Mouse (Mus musculus) CH12.LX (cell line): ENCODE results near the gene Gm20388. TPM values are rescaled to one million over a fixed set of nuclear protein-coding genes. Genes with fewer than 3 reads are reported as not detected.
A peak's percentile ranks its signal among the peaks of the same experiment; 100 is the strongest.

Experiments used
- DNase-seq: peaks from one replicate; pipeline ENCODE4 v3.0.0-alpha.2; 2013; ENCODE audit errors: extremely low read depth
- H3K27ac ChIP-seq: 2 replicates; pipeline ENCODE4 v1.5.1; 2012; ENCODE audit warnings: low read depth, mild to moderate bottlenecking, control low read depth, moderate library complexity; ENCODE audit not compliant: insufficient read depth
- H3K27me3 ChIP-seq: replicated peaks from 2 replicates; pipeline ENCODE3; 2012; ENCODE audit warnings: inconsistent platforms
- H3K36me3 ChIP-seq, 2 experiments: replicated peaks in 1 of 2; 2 replicates each; pipeline versions ENCODE3 to v1.6.1; 2012; ENCODE audit warnings: inconsistent platforms in 1 of 2, low read length in 1 of 2, mild to moderate bottlenecking in 1 of 2, mixed read lengths in 1 of 2, moderate library complexity in 1 of 2; ENCODE audit not compliant: control insufficient read depth in 1 of 2, insufficient read depth in 1 of 2
- H3K4me1 ChIP-seq, 2 experiments: 2 replicates each; pipeline ENCODE4 v1.6.1; 2012; ENCODE audit warnings: inconsistent platforms in 1 of 2, moderate library complexity in 1 of 2; ENCODE audit not compliant: insufficient read depth in 2 of 2, control insufficient read depth in 1 of 2
- H3K4me2 ChIP-seq: 2 replicates; pipeline ENCODE4 v1.6.1; 2012; ENCODE audit warnings: low read depth, mild to moderate bottlenecking, control low read depth; ENCODE audit not compliant: poor library complexity, insufficient read depth, severe bottlenecking
- H3K4me3 ChIP-seq, 3 experiments: fragments of 150-350 bp in 1 of 3; sonication (generic) in 1 of 3; replicated peaks in 1 of 3; 2 replicates each; pipeline versions ENCODE3 to v1.5.1; 2011 to 2012; ENCODE audit warnings: low read depth in 2 of 3, low read length in 2 of 3, mild to moderate bottlenecking in 2 of 3, moderate library complexity in 2 of 3, control low read depth in 1 of 3, improper control_type of control experiment in 1 of 3, inconsistent platforms in 1 of 3, mixed read lengths in 1 of 3; ENCODE audit not compliant: poor library complexity in 1 of 3
- H3K79me2 ChIP-seq: replicated peaks from 2 replicates; pipeline ENCODE4 v1.6.1; 2012; ENCODE audit warnings: mild to moderate bottlenecking, moderate library complexity; ENCODE audit not compliant: control insufficient read depth, poor library complexity, insufficient read depth, severe bottlenecking; ENCODE audit errors: extremely low read depth
- H3K9ac ChIP-seq: 2 replicates; pipeline ENCODE4 v1.6.1; 2012; ENCODE audit warnings: low read depth, mild to moderate bottlenecking, control low read depth, moderate library complexity; ENCODE audit not compliant: insufficient read depth
- H3K9me3 ChIP-seq: replicated peaks from 2 replicates; pipeline ENCODE3; 2012; ENCODE audit warnings: low read length, inconsistent platforms, mixed read lengths
- BHLHE40 ChIP-seq: IDR thresholded peaks from 2 replicates; pipeline ENCODE4 v1.6.1; 2011; ENCODE audit warnings: mild to moderate bottlenecking, low read depth, low read length, improper control_type of control experiment
- CHD2 ChIP-seq: IDR thresholded peaks from 2 replicates; pipeline ENCODE4 v1.6.1; 2011; ENCODE audit warnings: low read length, improper control_type of control experiment
- E2F4 ChIP-seq: IDR thresholded peaks from 2 replicates; pipeline ENCODE4 v1.6.1; 2011; ENCODE audit warnings: low read depth, low read length, improper control_type of control experiment; ENCODE audit not compliant: insufficient replicate concordance
- EP300 ChIP-seq: IDR thresholded peaks from 2 replicates; pipeline ENCODE4 v1.6.1; 2011; ENCODE audit warnings: low read length, improper control_type of control experiment
- ETS1 ChIP-seq: conservative IDR thresholded peaks from 2 replicates; pipeline ENCODE4 v1.6.1; 2012; ENCODE audit warnings: low read depth, mild to moderate bottlenecking, inconsistent platforms, low read length, improper control_type of control experiment, moderate library complexity
- GABPA ChIP-seq: IDR thresholded peaks from 2 replicates; pipeline ENCODE4 v1.6.1; 2012; ENCODE audit warnings: low read depth, low read length, improper control_type of control experiment, inconsistent platforms; ENCODE audit not compliant: insufficient replicate concordance
- HCFC1 ChIP-seq: IDR thresholded peaks from 2 replicates; pipeline ENCODE4 v1.6.1; 2012; ENCODE audit warnings: low read depth, mild to moderate bottlenecking, inconsistent platforms, low read length, improper control_type of control experiment
- IRF4 ChIP-seq: IDR thresholded peaks from 2 replicates; pipeline ENCODE4 v1.6.1; 2014; ENCODE audit warnings: low read depth, mild to moderate bottlenecking, inconsistent platforms, low read length, improper control_type of control experiment
- JUN ChIP-seq: IDR thresholded peaks from 2 replicates; pipeline ENCODE4 v1.6.1; 2011; ENCODE audit warnings: low read depth, mild to moderate bottlenecking, low read length, improper control_type of control experiment, moderate library complexity; ENCODE audit not compliant: insufficient read depth
- JUND ChIP-seq: conservative IDR thresholded peaks from 2 replicates; pipeline ENCODE4 v1.6.1; 2011; ENCODE audit warnings: low read depth, low read length, improper control_type of control experiment
- KAT2A ChIP-seq: IDR thresholded peaks from 2 replicates; pipeline ENCODE4 v1.6.1; 2012; ENCODE audit warnings: low read length, improper control_type of control experiment, inconsistent platforms; ENCODE audit not compliant: insufficient replicate concordance
- MAFK ChIP-seq: IDR thresholded peaks from 2 replicates; pipeline ENCODE4 v1.6.1; 2011; ENCODE audit warnings: low read length, improper control_type of control experiment; ENCODE audit not compliant: insufficient replicate concordance
- MAX ChIP-seq: IDR thresholded peaks from 2 replicates; pipeline ENCODE4 v1.6.1; 2011; ENCODE audit warnings: low read length, improper control_type of control experiment
- MAZ ChIP-seq: IDR thresholded peaks from 2 replicates; pipeline ENCODE4 v1.6.1; 2012; ENCODE audit warnings: low read depth, mild to moderate bottlenecking, inconsistent platforms, low read length, improper control_type of control experiment, moderate library complexity
- MEF2A ChIP-seq: IDR thresholded peaks from 2 replicates; pipeline ENCODE4 v1.6.1; 2014; ENCODE audit warnings: low read depth, mild to moderate bottlenecking, inconsistent platforms, low read length, improper control_type of control experiment, borderline replicate concordance
- MXI1 ChIP-seq: IDR thresholded peaks from 2 replicates; pipeline ENCODE4 v1.6.1; 2011; ENCODE audit warnings: mild to moderate bottlenecking, low read depth, low read length, improper control_type of control experiment
- MYC ChIP-seq: IDR thresholded peaks from 2 replicates; pipeline ENCODE4 v1.6.1; 2011; ENCODE audit warnings: low read depth, mild to moderate bottlenecking, improper control_type of control experiment, low read length
- NRF1 ChIP-seq: IDR thresholded peaks from 2 replicates; pipeline ENCODE4 v1.6.1; 2014; ENCODE audit warnings: low read depth, mild to moderate bottlenecking, inconsistent platforms, low read length, improper control_type of control experiment, moderate library complexity
- PAX5 ChIP-seq: IDR thresholded peaks from 2 replicates; pipeline ENCODE4 v1.6.1; 2012; ENCODE audit warnings: low read length, inconsistent platforms, mixed read lengths
- POLR2AphosphoS2 ChIP-seq: IDR thresholded peaks from 2 replicates; pipeline ENCODE4 v1.6.1; 2011; ENCODE audit warnings: low read depth, low read length, improper control_type of control experiment
- RCOR1 ChIP-seq: conservative IDR thresholded peaks from 2 replicates; pipeline ENCODE4 v1.6.1; 2012; ENCODE audit warnings: low read depth, mild to moderate bottlenecking, inconsistent platforms, low read length, improper control_type of control experiment
- SIN3A ChIP-seq: IDR thresholded peaks from 2 replicates; pipeline ENCODE4 v1.6.1; 2012; ENCODE audit warnings: low read length, improper control_type of control experiment, inconsistent platforms
- SMC3 ChIP-seq: IDR thresholded peaks from 2 replicates; pipeline ENCODE4 v1.6.1; 2011; ENCODE audit warnings: low read depth, low read length, improper control_type of control experiment
- USF1 ChIP-seq: IDR thresholded peaks from 2 replicates; pipeline ENCODE4 v1.6.1; 2014; ENCODE audit warnings: low read depth, mild to moderate bottlenecking, inconsistent platforms, low read length, improper control_type of control experiment
- USF2 ChIP-seq: conservative IDR thresholded peaks from 2 replicates; pipeline ENCODE4 v1.6.1; 2011; ENCODE audit warnings: low read depth, low read length, improper control_type of control experiment
- ZC3H11A ChIP-seq: IDR thresholded peaks from 2 replicates; pipeline ENCODE4 v1.6.1; 2012; ENCODE audit warnings: low read depth, mild to moderate bottlenecking, inconsistent platforms, low read length, improper control_type of control experiment
- ZKSCAN1 ChIP-seq: IDR thresholded peaks from 2 replicates; pipeline ENCODE4 v1.6.1; 2012; ENCODE audit warnings: low read depth, inconsistent platforms, low read length, improper control_type of control experiment, borderline replicate concordance
- ZMIZ1 ChIP-seq: IDR thresholded peaks from 2 replicates; pipeline ENCODE4 v1.6.1; 2012; ENCODE audit warnings: low read depth, mild to moderate bottlenecking, inconsistent platforms, low read length, improper control_type of control experiment
- ZNF384 ChIP-seq: IDR thresholded peaks from 2 replicates; pipeline ENCODE4 v1.6.1; 2012; ENCODE audit warnings: low read depth, low read length, improper control_type of control experiment, inconsistent platforms
- dilution Hi-C: fragments of 300-500 bp; cut with MboI; formaldehyde crosslinking; loops from 2 replicates; pipeline ENCODE4 v1.14.3; 2020; ENCODE audit warnings: low sequenced_read_pairs; ENCODE audit not compliant: extremely low pct_unique_long_range_greater_than_20kb, extremely low pct_ligation_motif_present
- in situ Hi-C: fragments of 300-500 bp; cut with MboI; formaldehyde crosslinking; loops from 3 replicates; pipeline ENCODE4 v1.14.3; 2019; ENCODE audit warnings: low sequenced_read_pairs, low pct_ligation_motif_present, low pct_unique_long_range_greater_than_20kb, mixed read lengths
- polyA plus RNA-seq: library from polyadenylated mRNA; unstranded; fragments of >175 nt; gene quantifications from 2 replicates; pipeline ENCODE4 v1.2.1, GENCODE M21; 2012; ENCODE audit warnings: low read depth; ENCODE audit not compliant: insufficient read length
- total RNA-seq, 2 experiments: library from RNA; depleted of rRNA; stranded (reverse); fragments of 300-350 nt in 1 of 2; fragments of >200 nt in 1 of 2; gene quantifications; 2 replicates each; pipeline ENCODE4 v1.2.3; 2012 to 2014

Gm20388 gene
- total and polyA plus RNA-seq, 3 experiments: 14.8 to 26.3 (median 22.2) TPM

DNA sequence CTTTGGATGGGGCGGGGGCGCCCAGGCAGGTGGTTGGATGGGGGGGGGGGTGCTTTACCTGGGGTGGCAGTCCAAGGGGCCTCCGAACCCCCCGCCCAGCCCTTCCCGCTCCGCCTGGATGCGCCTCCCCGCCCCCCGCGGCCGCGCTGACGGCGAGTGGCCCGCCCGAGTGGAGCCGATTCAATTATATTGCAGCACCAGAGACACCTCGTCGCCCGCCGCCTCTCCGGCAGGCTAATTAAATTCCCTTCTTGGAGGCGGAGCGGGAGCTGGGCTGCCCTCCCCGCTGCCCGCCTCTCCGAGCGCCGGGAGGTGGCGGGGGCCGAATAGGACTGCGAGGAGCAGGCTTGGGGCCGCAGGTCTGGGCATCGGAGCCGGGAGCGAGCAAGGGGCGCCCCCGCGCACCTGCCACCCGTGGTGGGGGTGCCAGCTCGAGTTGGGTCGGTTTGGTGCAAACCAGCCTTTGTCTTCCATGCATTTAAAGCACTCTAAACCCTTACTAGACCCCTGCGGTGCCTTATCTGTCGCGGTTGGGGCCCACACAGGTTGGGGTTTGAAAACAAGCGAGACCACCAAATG lies 627.3 kb downstream of the Gm20388 start:
- in situ Hi-C loops: loop anchor here (5.0 to 10.0 kb wide), 2 partner anchors 131 to 213 kb away; no protein-coding TSS in a partner anchor

GRCm38 (mm10) chr8:120538397-120539240 lies 628.0 kb downstream of the Gm20388 start:
- in situ Hi-C loops: loop anchor here (5.0 to 10.0 kb wide), 2 partner anchors 131 to 214 kb away; no protein-coding TSS in a partner anchor
- DNase-seq: peak; percentile 73
- Histone ChIP-seq H3K79me2 (peaks cover 72% of the 10 kb centered on the region), H3K4me2 (peak overlapping the region; percentile 83), H3K27me3 (peaks cover 14% of the 10 kb centered on the region), H3K27ac (peak overlapping the region; percentile 75), H3K4me3 (peak overlapping the region; percentile 57 to 64 (median 64)), H3K9me3 (no peaks in the 10 kb centered on the region), H3K36me3 (peaks cover 0 to 7% of the 10 kb centered on the region in 2 experiments), H3K9ac (peak overlapping the region; percentile 54; the same call in 1 of the 2 replicates), H3K4me1 (peaks cover 41 to 80% of the 10 kb centered on the region in 2 experiments)
- dilution Hi-C loops: no loop called here
- TF ChIP-seq ZNF384: no peak
- TF ChIP-seq ETS1: peak; percentile 76
- no peak for TF ChIP-seq NRF1
- TF ChIP-seq POLR2AphosphoS2: no peak
- no peak for TF ChIP-seq EP300
- no peak for TF ChIP-seq JUND
- TF ChIP-seq BHLHE40: peak; percentile 89
- TF ChIP-seq ZKSCAN1: no peak
- no peak for TF ChIP-seq ZMIZ1
- no peak for TF ChIP-seq E2F4
- TF ChIP-seq SIN3A: peak; percentile 70
- TF ChIP-seq MYC: no peak
- TF ChIP-seq HCFC1: no peak; the same call in 1 of the 2 replicates
- no peak for TF ChIP-seq GABPA
- TF ChIP-seq SMC3: peak; percentile 16; the same call in 1 of the 2 replicates
- TF ChIP-seq USF1: no peak
- TF ChIP-seq MAX: peak; percentile 76; the same call in 1 of the 2 replicates
- TF ChIP-seq IRF4: peak; percentile 46
- peak; percentile 18; the same call in 1 of the 2 replicates for TF ChIP-seq CHD2
- no peak for TF ChIP-seq RCOR1
- no peak for TF ChIP-seq ZC3H11A
- no peak for TF ChIP-seq MAFK

More for the DNA sequence above, 627.3 kb downstream of the Gm20388 start:
- DNase-seq: no peak
- peaks cover 70% of the 10 kb centered on the region for H3K79me2 ChIP-seq
- peak overlapping the region; percentile 57 to 64 (median 64) for H3K4me3 ChIP-seq
- H3K27me3 ChIP-seq: peaks cover 14% of the 10 kb centered on the region
- peaks cover 40 to 80% of the 10 kb centered on the region in 2 experiments for H3K4me1 ChIP-seq
- dilution Hi-C loops: no loop called here
- no peak for TF ChIP-seq PAX5
- no peak for TF ChIP-seq BHLHE40
- TF ChIP-seq MEF2A: no peak
- no peak for TF ChIP-seq GABPA
- TF ChIP-seq POLR2AphosphoS2: no peak
- TF ChIP-seq MYC: no peak
- TF ChIP-seq ZKSCAN1: no peak
- no peak for TF ChIP-seq SIN3A
- no peak for TF ChIP-seq CHD2
- TF ChIP-seq JUN: no peak
- TF ChIP-seq EP300: no peak
- TF ChIP-seq ZC3H11A: no peak
- TF ChIP-seq HCFC1: no peak
- TF ChIP-seq MAZ: no peak
- no peak for TF ChIP-seq ZNF384
- no peak for TF ChIP-seq USF2
- no peak for TF ChIP-seq KAT2A
- TF ChIP-seq MAX: no peak
- TF ChIP-seq JUND: no peak
- no peak for TF ChIP-seq MXI1
- H3K27ac ChIP-seq: peak overlapping the region; percentile 75
- peak overlapping the region; percentile 83 for H3K4me2 ChIP-seq
- no peaks in the 10 kb centered on the region for H3K9me3 ChIP-seq
- H3K36me3 ChIP-seq: peaks cover 0 to 6% of the 10 kb centered on the region in 2 experiments
- peak overlapping the region; percentile 54 for H3K9ac ChIP-seq
